Mouse (Mus musculus): ENCODE results near the gene Zswim8. TPM values are rescaled to one million over a fixed set of nuclear protein-coding genes. Genes with fewer than 3 reads are reported as not detected.

Gene Zswim8
- polyA plus RNA-seq, 1 experiment from 2014 or later = 29.3 TPM

GRCm38 (mm10) chr14:20733952-20734774 lies 26.8 kb downstream of the Zswim8 start, which contains the start of gene Ndst2:
Gene Ndst2, minus strand, starts transcription at chr14:20734562.
- H3K36me3 ChIP-seq (ENCODE audit: control insufficient read depth, insufficient read depth, low read length) = peaks cover 20% of the 10 kb centered on the region
- H3K9ac ChIP-seq (ENCODE audit: low read length) = peak within 1 kb of the TSS; percentile 91
- H3K4me3 ChIP-seq (ENCODE audit: low read length) = peak within 1 kb of the TSS; percentile 80
- peaks cover 8% of the 10 kb centered on the region for H3K4me1 ChIP-seq (replicated peaks; ENCODE audit: control insufficient read depth, insufficient read depth, low read length)
- ATAC-seq (ENCODE audit: low read depth) = peak; percentile 99
- H3K27me3 ChIP-seq (ENCODE audit: control insufficient read depth, insufficient read depth, low read depth, low read length) = no peaks in the 10 kb centered on the region
- no peaks in the 10 kb centered on the region for H3K9me3 ChIP-seq (ENCODE audit: control insufficient read depth, low read length)
- H3K27ac ChIP-seq (ENCODE audit: low read length) = peak within 1 kb of the TSS; percentile 91
- peak within 1 kb of the TSS; percentile 83 for H3K4me2 ChIP-seq (ENCODE audit: low read depth, low read length)
- under 1% methylated on average over 65 of the region's 81 CpGs for WGBS

- H3K27ac ChIP-seq (ENCODE audit: low read length) = peak overlapping the region; percentile 3; the same call in 1 of the 2 replicates
- H3K4me1 ChIP-seq (replicated peaks; ENCODE audit: control insufficient read depth, insufficient read depth, low read length) = peaks cover 8% of the 10 kb centered on the region
- no peak overlapping the region for H3K4me2 ChIP-seq (ENCODE audit: low read depth, low read length)
- ATAC-seq (ENCODE audit: low read depth) = no peak
- H3K9me3 ChIP-seq (ENCODE audit: control insufficient read depth, low read length) = no peaks in the 10 kb centered on the region
- H3K36me3 ChIP-seq (ENCODE audit: control insufficient read depth, insufficient read depth, low read length) = peaks cover 11% of the 10 kb centered on the region
- 39% methylated on average over 2 of the region's 2 CpGs for WGBS
- H3K9ac ChIP-seq (ENCODE audit: low read length) = no peak overlapping the region
- no peak overlapping the region for H3K4me3 ChIP-seq (ENCODE audit: low read length)
- no peaks in the 10 kb centered on the region for H3K27me3 ChIP-seq (ENCODE audit: control insufficient read depth, insufficient read depth, low read depth, low read length)
Observed at GRCm38 (mm10) chr14:20735052-20735451, 27.7 kb downstream of the Zswim8 start.

- Histone ChIP-seq H3K36me3 (ENCODE audit: control insufficient read depth, insufficient read depth, low read length) (peaks cover 8% of the 10 kb centered on the region; the same call in 1 of the 2 replicates), H3K9me3 (ENCODE audit: control insufficient read depth, low read length) (no peaks in the 10 kb centered on the region), H3K9ac (ENCODE audit: low read length) (no peak overlapping the region), H3K27me3 (ENCODE audit: control insufficient read depth, insufficient read depth, low read depth, low read length) (no peaks in the 10 kb centered on the region), H3K4me1 (replicated peaks; ENCODE audit: control insufficient read depth, insufficient read depth, low read length) (peaks cover 8% of the 10 kb centered on the region), H3K4me3 (ENCODE audit: low read length) (no peak overlapping the region), H3K4me2 (ENCODE audit: low read depth, low read length) (no peak overlapping the region), H3K27ac (ENCODE audit: low read length) (no peak overlapping the region)
- no peak for ATAC-seq (ENCODE audit: low read depth)
- 76% methylated on average over 13 of the region's 13 CpGs for WGBS
Observed at GRCm38 (mm10) chr14:20735892-20736390, 28.6 kb downstream of the Zswim8 start.

- WGBS = 33% methylated on average over 14 of the region's 14 CpGs
- H3K27me3 ChIP-seq (ENCODE audit: control insufficient read depth, insufficient read depth, low read depth, low read length) = no peaks in the 10 kb centered on the region
- no peaks in the 10 kb centered on the region for H3K9me3 ChIP-seq (ENCODE audit: control insufficient read depth, low read length)
- no peak overlapping the region for H3K9ac ChIP-seq (ENCODE audit: low read length)
- H3K4me3 ChIP-seq (ENCODE audit: low read length) = no peak overlapping the region
- no peak overlapping the region for H3K4me2 ChIP-seq (ENCODE audit: low read depth, low read length)
- H3K27ac ChIP-seq (ENCODE audit: low read length) = no peak overlapping the region
- H3K36me3 ChIP-seq (ENCODE audit: control insufficient read depth, insufficient read depth, low read length) = peaks cover 8% of the 10 kb centered on the region; the same call in 1 of the 2 replicates
- ATAC-seq (ENCODE audit: low read depth) = no peak
- peaks cover 8% of the 10 kb centered on the region for H3K4me1 ChIP-seq (replicated peaks; ENCODE audit: control insufficient read depth, insufficient read depth, low read length)
Observed at GRCm38 (mm10) chr14:20737306-20737705, 30.0 kb downstream of the Zswim8 start.

- 82% methylated on average over 8 of the region's 8 CpGs for WGBS
- Histone ChIP-seq H3K4me2 (ENCODE audit: low read depth, low read length) (no peak overlapping the region), H3K27ac (ENCODE audit: low read length) (no peak overlapping the region), H3K9me3 (ENCODE audit: control insufficient read depth, low read length) (no peaks in the 10 kb centered on the region), H3K27me3 (ENCODE audit: control insufficient read depth, insufficient read depth, low read depth, low read length) (no peaks in the 10 kb centered on the region), H3K36me3 (ENCODE audit: control insufficient read depth, insufficient read depth, low read length) (peaks cover 6% of the 10 kb centered on the region; the same call in 1 of the 2 replicates), H3K9ac (ENCODE audit: low read length) (no peak overlapping the region), H3K4me3 (ENCODE audit: low read length) (no peak overlapping the region), H3K4me1 (replicated peaks; ENCODE audit: control insufficient read depth, insufficient read depth, low read length) (peaks cover 2% of the 10 kb centered on the region)
- ATAC-seq (ENCODE audit: low read depth) = no peak
Observed at GRCm38 (mm10) chr14:20738511-20738910, 31.2 kb downstream of the Zswim8 start.

- H3K9ac ChIP-seq (ENCODE audit: low read length) = no peak overlapping the region
- H3K27ac ChIP-seq (ENCODE audit: low read length) = no peak overlapping the region
- H3K4me3 ChIP-seq (ENCODE audit: low read length) = no peak overlapping the region
- WGBS = 70% methylated on average over 9 of the region's 9 CpGs
- ATAC-seq (ENCODE audit: low read depth) = no peak
- peaks cover 9% of the 10 kb centered on the region for H3K36me3 ChIP-seq (ENCODE audit: control insufficient read depth, insufficient read depth, low read length)
- no peaks in the 10 kb centered on the region for H3K27me3 ChIP-seq (ENCODE audit: control insufficient read depth, insufficient read depth, low read depth, low read length)
- H3K4me2 ChIP-seq (ENCODE audit: low read depth, low read length) = no peak overlapping the region
- H3K9me3 ChIP-seq (ENCODE audit: control insufficient read depth, low read length) = no peaks in the 10 kb centered on the region
- no peaks in the 10 kb centered on the region for H3K4me1 ChIP-seq (replicated peaks; ENCODE audit: control insufficient read depth, insufficient read depth, low read length)
Observed at GRCm38 (mm10) chr14:20741301-20741700, 33.9 kb downstream of the Zswim8 start.

GRCm38 (mm10) chr14:20743614-20744013 lies 36.3 kb downstream of the Zswim8 start:
- Histone ChIP-seq H3K36me3 (ENCODE audit: control insufficient read depth, insufficient read depth, low read length) (peaks cover 8% of the 10 kb centered on the region), H3K9me3 (ENCODE audit: control insufficient read depth, low read length) (no peaks in the 10 kb centered on the region), H3K4me1 (replicated peaks; ENCODE audit: control insufficient read depth, insufficient read depth, low read length) (no peaks in the 10 kb centered on the region), H3K27me3 (ENCODE audit: control insufficient read depth, insufficient read depth, low read depth, low read length) (no peaks in the 10 kb centered on the region), H3K4me3 (ENCODE audit: low read length) (no peak overlapping the region), H3K9ac (ENCODE audit: low read length) (no peak overlapping the region), H3K4me2 (ENCODE audit: low read depth, low read length) (no peak overlapping the region), H3K27ac (ENCODE audit: low read length) (no peak overlapping the region)
- 46% methylated on average over 3 of the region's 3 CpGs for WGBS
- ATAC-seq (ENCODE audit: low read depth) = no peak

- Histone ChIP-seq H3K27me3 (ENCODE audit: control insufficient read depth, insufficient read depth, low read depth, low read length) (no peaks in the 10 kb centered on the region), H3K9me3 (ENCODE audit: control insufficient read depth, low read length) (no peaks in the 10 kb centered on the region), H3K4me3 (ENCODE audit: low read length) (no peak overlapping the region), H3K4me2 (ENCODE audit: low read depth, low read length) (no peak overlapping the region), H3K4me1 (replicated peaks; ENCODE audit: control insufficient read depth, insufficient read depth, low read length) (no peaks in the 10 kb centered on the region), H3K27ac (ENCODE audit: low read length) (no peak overlapping the region), H3K36me3 (ENCODE audit: control insufficient read depth, insufficient read depth, low read length) (peaks cover 6% of the 10 kb centered on the region; the same call in 1 of the 2 replicates), H3K9ac (ENCODE audit: low read length) (no peak overlapping the region)
- ATAC-seq (ENCODE audit: low read depth) = no peak
- WGBS = 74% methylated on average over 3 of the region's 3 CpGs
Observed at GRCm38 (mm10) chr14:20746935-20747334, 39.6 kb downstream of the Zswim8 start.

GRCm38 (mm10) chr14:20748388-20748787 lies 41.0 kb downstream of the Zswim8 start:
- Histone ChIP-seq H3K27ac (ENCODE audit: low read length) (no peak overlapping the region), H3K9ac (ENCODE audit: low read length) (no peak overlapping the region), H3K4me3 (ENCODE audit: low read length) (no peak overlapping the region), H3K27me3 (ENCODE audit: control insufficient read depth, insufficient read depth, low read depth, low read length) (no peaks in the 10 kb centered on the region), H3K4me2 (ENCODE audit: low read depth, low read length) (no peak overlapping the region), H3K36me3 (ENCODE audit: control insufficient read depth, insufficient read depth, low read length) (peaks cover 6% of the 10 kb centered on the region; the same call in 1 of the 2 replicates), H3K4me1 (replicated peaks; ENCODE audit: control insufficient read depth, insufficient read depth, low read length) (no peaks in the 10 kb centered on the region), H3K9me3 (ENCODE audit: control insufficient read depth, low read length) (no peaks in the 10 kb centered on the region)
- 68% methylated on average over 4 of the region's 4 CpGs for WGBS
- no peak for ATAC-seq (ENCODE audit: low read depth)
